Comparison of ENCODE assay signal across 24 mouse cellular contexts in the genomic region with DNA sequence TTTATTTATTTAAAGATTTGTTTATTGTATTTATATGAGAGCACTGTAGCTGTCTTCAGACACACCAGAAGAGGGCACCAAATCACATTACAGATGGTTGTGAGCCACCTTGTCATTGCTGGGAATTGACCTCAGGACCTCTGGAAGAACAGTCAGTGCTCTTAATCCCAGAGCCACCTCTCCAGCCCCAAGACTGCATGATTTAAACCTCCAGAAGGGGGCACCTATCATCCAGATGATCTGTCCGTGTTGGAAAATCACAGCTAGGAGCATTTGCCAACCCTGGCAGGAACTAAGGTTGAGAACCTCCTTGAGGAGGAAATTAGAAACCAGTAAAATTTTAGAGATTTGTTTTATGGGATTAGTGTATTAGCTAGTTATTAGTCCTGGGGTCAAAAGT.
DNase-seq lines count a peak whose midpoint lies in the region; ATAC-seq and TF ChIP-seq lines count a peak whose summit lies in the region.
"Had no signal": no experiment of that assay in that cellular context is flagged by ENCODE, and none has a peak within 500 bp of the region (broad histone marks: within the 10 kb centered on the region; RNA-seq: fewer than 3 reads in every experiment).

No protein-coding gene starts in this region.

- TF ChIP-seq CTCF in stomach, postnatal 0 days (IDR thresholded peaks at IDR 0.05; ENCODE audit: low read depth): 0 out of 2 replicates have a peak, but pooled peaks have one; percentile 5

- no peak for ATAC-seq in stomach, postnatal 0 days (ENCODE audit: low FRiP score, low TSS enrichment)
- ATAC-seq in hindbrain, embryonic 14.5 days (ENCODE audit: low FRiP score): no peak
- ATAC-seq: forebrain, embryonic 15.5 days; intestine, embryonic 16.5 days; midbrain, embryonic 16.5 days had no signal

- no peak for TF ChIP-seq EP300 in stomach, postnatal 0 days (optimal IDR thresholded peaks at IDR 0.05)

- no peaks in the 10 kb centered on the region for H3K9me3 ChIP-seq in stomach, postnatal 0 days (ENCODE audit: control insufficient read depth, low read length)
- H3K9me3 ChIP-seq in hindbrain, embryonic 14.5 days (ENCODE audit: control insufficient read depth, low read length): no peaks in the 10 kb centered on the region
- H3K9me3 ChIP-seq: embryonic facial prominence, embryonic 13.5 days; forebrain, embryonic 15.5 days; G1E; heart, embryonic 10.5 days; hindbrain, embryonic 15.5 days; liver, embryonic 13.5 days had no signal

- no peaks in the 10 kb centered on the region for H3K27me3 ChIP-seq in stomach, postnatal 0 days (ENCODE audit: control insufficient read depth, insufficient read depth, low read length)
- no peaks in the 10 kb centered on the region for H3K27me3 ChIP-seq in hindbrain, embryonic 14.5 days (ENCODE audit: control insufficient read depth, insufficient read depth, low read length)
- H3K27me3 ChIP-seq: embryonic facial prominence, embryonic 13.5 days; forebrain, embryonic 15.5 days; hindbrain, embryonic 15.5 days; liver, embryonic 13.5 days; neural tube, embryonic 15.5 days had no signal

- no peak overlapping the region for H3K4me3 ChIP-seq in stomach, postnatal 0 days (ENCODE audit: low read depth, low read length)
- no peak overlapping the region for H3K4me3 ChIP-seq in hindbrain, embryonic 14.5 days (replicated peaks; ENCODE audit: low read length)
- H3K4me3 ChIP-seq: embryonic facial prominence, embryonic 13.5 days; forebrain, embryonic 15.5 days; heart, embryonic 10.5 days; hindbrain, embryonic 15.5 days; liver, embryonic 13.5 days; neural tube, embryonic 15.5 days had no signal

- H3K9ac ChIP-seq in stomach, postnatal 0 days (ENCODE audit: low read length): no peak overlapping the region
- no peak overlapping the region for H3K9ac ChIP-seq in hindbrain, embryonic 14.5 days
- H3K9ac ChIP-seq: embryonic facial prominence, embryonic 13.5 days; forebrain, embryonic 15.5 days; hindbrain, embryonic 15.5 days; liver, embryonic 13.5 days; lung, embryonic 14.5 days; neural tube, embryonic 15.5 days had no signal

- no peak overlapping the region for H3K4me2 ChIP-seq in stomach, postnatal 0 days (replicated peaks; ENCODE audit: low read depth)
- H3K4me2 ChIP-seq in hindbrain, embryonic 14.5 days (replicated peaks): no peak overlapping the region
- H3K4me2 ChIP-seq: embryonic facial prominence, embryonic 13.5 days; forebrain, embryonic 15.5 days; hindbrain, embryonic 15.5 days; liver, embryonic 13.5 days; lung, embryonic 14.5 days; neural tube, embryonic 15.5 days had no signal

- H3K27ac ChIP-seq in stomach, postnatal 0 days (replicated peaks): no peak overlapping the region
- no peak overlapping the region for H3K27ac ChIP-seq in hindbrain, embryonic 14.5 days
- H3K27ac ChIP-seq: embryonic facial prominence, embryonic 13.5 days; forebrain, embryonic 15.5 days; heart, embryonic 10.5 days; hindbrain, embryonic 15.5 days; liver, embryonic 13.5 days; neural tube, embryonic 15.5 days had no signal

- no peaks in the 10 kb centered on the region for H3K4me1 ChIP-seq in stomach, postnatal 0 days (replicated peaks; ENCODE audit: control insufficient read depth, insufficient read depth)
- no peaks in the 10 kb centered on the region for H3K4me1 ChIP-seq in hindbrain, embryonic 14.5 days (replicated peaks; ENCODE audit: control insufficient read depth, insufficient read depth, low read length)
- H3K4me1 ChIP-seq: embryonic facial prominence, embryonic 13.5 days; forebrain, embryonic 15.5 days; heart, embryonic 10.5 days; hindbrain, embryonic 15.5 days; liver, embryonic 13.5 days; neural tube, embryonic 15.5 days had no signal

- peak; percentile 12 for DNase-seq in embryo, embryonic 10.5 days (ENCODE audit: low spot score)
- DNase-seq in embryo, embryonic 9.5 days (ENCODE audit: extremely low spot score): no peak
- peak; percentile 27 for DNase-seq in kidney, adult 9 months
- no peak for DNase-seq in kidney, adult 11 months
- peak; percentile 72 for DNase-seq in ES-CJ7 (ENCODE audit: low read depth, low spot score)
- no peak for DNase-seq in stomach, postnatal 0 days (ENCODE audit: low spot score)
- no peak for DNase-seq in hindbrain, embryonic 14.5 days (ENCODE audit: low spot score)
- DNase-seq: cerebellum, adult 2 months; gastrocnemius, postnatal 36 days; heart, postnatal 10 days; layer of hippocampus, adult 9-11 months; liver, embryonic 13.5 days; lung, embryonic 14.5 days; lung, postnatal 36 days; right cerebral cortex, postnatal 25 days; thymus, adult 18-20 months had no signal

- no peaks in the 10 kb centered on the region for H3K36me3 ChIP-seq in stomach, postnatal 0 days (ENCODE audit: control insufficient read depth, insufficient read depth, low read length)
- H3K36me3 ChIP-seq in hindbrain, embryonic 14.5 days (replicated peaks; ENCODE audit: control insufficient read depth, insufficient read depth): no peaks in the 10 kb centered on the region
- H3K36me3 ChIP-seq: embryonic facial prominence, embryonic 13.5 days; forebrain, embryonic 15.5 days; G1E; heart, embryonic 10.5 days; hindbrain, embryonic 15.5 days; liver, embryonic 13.5 days; neural tube, embryonic 15.5 days had no signal

- 41% methylated on average over 1 of the region's 1 CpGs for WGBS in stomach, postnatal 0 days
- WGBS in hindbrain, embryonic 14.5 days: 54% methylated on average over 1 of the region's 1 CpGs

Comparison
In these comparisons a context has a peak if more than half of its experiments do, and no peak if none do; other contexts are left out.
1. DNase-seq: peak in embryo, embryonic 10.5 days (single experiment), kidney, adult 9 months (single experiment) and ES-CJ7 (single experiment); none in embryo, embryonic 9.5 days (single experiment), kidney, adult 11 months (single experiment), stomach, postnatal 0 days (single experiment) and hindbrain, embryonic 14.5 days (single experiment).